Mouse (Mus musculus): ENCODE measurements around the gene Kpna4.

- TF ChIP-seq ZC3H11A (IDR thresholded peaks at IDR 0.05; ENCODE audit: borderline replicate concordance, low read depth, low read length), result no peak
- TF ChIP-seq HCFC1 (IDR thresholded peaks at IDR 0.05; ENCODE audit: borderline replicate concordance, insufficient read depth, low read length), result no peak
Measured at GRCm38 (mm10) chr3:69026133-69026783, 100.7 kb downstream of the Kpna4 start.

Data from ES-E14 (cell line).